Mouse (Mus musculus): ENCODE data around the gene Gm2310.
A peak's percentile ranks its signal among the peaks of the same experiment; 100 is the strongest.
"Not testable (repeated sequence)": the region's sequence is repeated elsewhere in the genome, so short reads cannot be mapped to it uniquely, and the experiment has no call there.

Gene Gm2310

GRCm38 (mm10) chr15:8519853-8520252 is at the start of gene Gm2310:
Gm2310 (minus strand) TSS chr15:8519953.
- not testable (repeated sequence) for DNase-seq (ENCODE audit: low read depth)

GRCm38 (mm10) chr15:8568645-8569528 is 49.1 kb upstream of the Gm2310 start:
- DNase-seq (ENCODE audit: low read depth): peak; percentile 72

GRCm38 (mm10) chr15:8568286-8568644 is 48.5 kb upstream of the Gm2310 start:
- DNase-seq (ENCODE audit: low read depth): no peak

DNA sequence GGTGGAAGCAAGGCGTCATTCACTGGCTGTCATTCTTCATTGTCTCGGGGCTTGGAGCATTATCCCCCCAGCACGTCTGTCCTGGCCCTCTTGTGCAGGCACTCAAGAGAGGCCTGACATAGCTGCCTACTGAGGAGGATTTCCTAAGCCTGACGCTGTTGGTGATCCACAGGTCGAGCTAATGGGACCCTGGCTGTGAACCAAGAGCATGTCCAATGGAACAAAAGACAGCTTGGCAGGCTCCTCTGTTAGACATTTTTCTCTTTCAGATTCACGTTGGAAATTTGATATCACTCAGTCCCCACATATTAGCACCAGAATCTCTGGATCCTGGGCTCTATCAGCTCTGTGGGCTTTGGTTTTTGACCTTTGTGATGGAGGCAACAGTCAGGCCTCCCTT is 45.7 kb upstream of the Gm2310 start:
- peak; percentile 9 for DNase-seq (ENCODE audit: low read depth)

GRCm38 (mm10) chr15:8564331-8564730 is 44.6 kb upstream of the Gm2310 start:
- DNase-seq (ENCODE audit: low read depth): peak; percentile 20

DNA sequence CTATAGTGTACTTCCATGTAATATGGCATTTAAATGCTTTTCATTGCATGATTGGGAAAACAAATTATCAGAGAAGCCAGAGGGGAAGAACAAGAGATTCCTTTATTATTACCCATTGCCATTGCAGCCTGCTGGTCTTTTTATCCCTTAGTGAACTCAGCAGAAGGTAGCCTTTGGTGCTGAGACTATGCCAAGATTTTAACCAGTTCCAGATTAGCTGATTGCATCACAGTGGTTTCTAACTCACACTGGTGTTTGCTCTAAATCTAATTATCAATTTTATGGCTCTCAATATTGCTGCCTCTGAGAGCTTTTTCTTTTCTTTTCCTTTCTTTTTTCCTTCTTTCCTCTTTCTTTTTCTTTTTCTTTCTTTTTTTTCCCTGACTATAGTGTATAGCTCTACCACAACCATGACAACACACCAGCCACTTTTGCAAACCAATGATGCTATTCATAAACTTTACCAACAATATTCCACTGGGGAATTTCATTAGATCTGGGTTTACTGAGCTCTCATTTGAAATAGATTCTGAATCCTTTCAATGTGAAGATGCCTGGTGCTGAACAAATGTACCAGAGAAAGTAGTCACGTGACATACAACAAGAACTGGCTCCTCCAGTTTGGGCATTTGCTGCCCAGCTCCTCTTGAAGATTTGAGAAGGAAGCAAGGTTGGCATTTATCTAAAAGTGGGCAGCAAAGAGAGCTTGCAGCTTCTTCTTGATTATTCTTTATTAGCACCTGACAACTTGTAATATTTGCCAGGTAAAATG is 43.9 kb upstream of the Gm2310 start:
- DNase-seq (ENCODE audit: low read depth): peak; percentile 89

GRCm38 (mm10) chr15:8562776-8563175 is 43.0 kb upstream of the Gm2310 start:
- no peak for DNase-seq (ENCODE audit: low read depth)

DNA sequence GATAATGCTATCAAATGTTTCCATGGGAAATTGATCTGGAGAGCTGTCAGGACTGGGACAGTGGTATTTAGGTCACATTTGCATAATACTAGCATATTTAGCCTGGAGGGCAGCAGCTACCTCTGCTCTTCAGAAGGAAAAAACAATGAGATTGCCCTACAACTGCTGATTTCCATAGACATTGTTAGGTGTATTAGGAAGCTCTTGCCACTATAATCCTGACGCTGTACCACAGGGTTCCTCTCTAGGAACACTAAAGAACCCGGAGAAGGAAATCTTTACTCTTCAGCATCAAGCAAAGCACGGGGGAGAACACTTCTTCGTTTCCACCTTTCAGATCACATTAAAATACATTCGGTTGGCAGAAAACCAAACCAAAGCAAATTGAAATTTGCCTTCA is 11.4 kb upstream of the Gm2310 start:
- no peak for DNase-seq (ENCODE audit: low read depth)

DNA sequence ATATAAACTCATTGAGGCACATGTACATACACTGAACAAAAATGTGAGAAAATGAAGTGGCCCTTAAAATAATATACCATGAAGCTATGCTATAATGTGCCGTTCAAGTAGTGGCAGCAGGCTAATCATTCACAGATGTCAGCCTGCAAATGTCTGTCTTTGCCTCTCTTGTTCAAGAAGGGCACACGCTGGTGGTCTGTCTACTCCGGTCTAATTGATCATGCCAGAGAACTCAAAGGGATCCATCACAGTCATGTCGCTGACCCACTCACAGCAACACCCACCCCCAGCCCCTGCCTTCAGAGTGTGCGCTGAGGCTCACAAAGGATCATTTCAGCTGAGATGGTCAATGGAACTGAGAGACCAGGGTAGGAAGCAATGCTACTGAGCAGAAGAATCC is 6.8 kb downstream of the Gm2310 start:
- no peak for DNase-seq (ENCODE audit: low read depth)

DNA sequence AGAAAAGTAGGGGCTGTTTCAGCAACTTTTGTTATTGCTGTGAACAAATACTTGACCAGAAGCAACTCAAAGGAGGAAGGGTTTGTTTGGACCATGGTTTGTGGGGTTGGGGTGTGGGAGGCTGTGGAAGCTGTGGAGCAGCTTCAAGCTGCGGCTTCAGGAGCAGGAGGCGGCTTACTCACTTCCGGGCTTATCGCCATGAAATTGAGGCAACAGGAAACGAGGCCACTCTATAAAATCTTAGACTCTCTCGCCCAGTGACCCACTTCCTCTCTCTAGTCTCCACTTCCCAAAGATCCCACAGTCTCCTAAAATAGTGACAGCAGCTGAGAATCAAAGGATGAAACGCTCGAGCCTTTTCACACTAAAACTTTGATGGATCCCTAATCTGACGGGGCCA is 7.9 kb downstream of the Gm2310 start:
- DNase-seq (ENCODE audit: low read depth): peak; percentile 62

GRCm38 (mm10) chr15:8502431-8502830 is 17.3 kb downstream of the Gm2310 start:
- no peak for DNase-seq (ENCODE audit: low read depth)

DNA sequence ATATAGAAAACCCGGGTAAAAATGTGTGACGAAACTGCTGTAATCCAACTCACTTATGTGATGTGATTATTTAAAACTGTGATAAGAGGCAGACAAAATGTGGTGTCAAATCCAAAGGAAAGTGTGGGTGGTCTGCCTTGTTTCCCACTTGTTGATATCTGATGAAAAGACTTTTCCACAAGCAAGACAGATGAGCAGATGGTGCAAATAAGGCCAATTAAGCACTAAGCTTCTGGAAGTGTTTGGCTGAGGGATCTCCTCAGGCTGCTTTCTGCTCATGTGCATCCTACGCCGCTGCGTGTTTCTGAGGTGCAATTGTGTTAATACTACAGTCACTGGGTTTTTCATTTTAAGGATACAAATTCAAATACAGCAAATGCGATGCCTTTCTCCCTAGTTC is 34.5 kb downstream of the Gm2310 start:
- no peak for DNase-seq (ENCODE audit: low read depth)

DNA sequence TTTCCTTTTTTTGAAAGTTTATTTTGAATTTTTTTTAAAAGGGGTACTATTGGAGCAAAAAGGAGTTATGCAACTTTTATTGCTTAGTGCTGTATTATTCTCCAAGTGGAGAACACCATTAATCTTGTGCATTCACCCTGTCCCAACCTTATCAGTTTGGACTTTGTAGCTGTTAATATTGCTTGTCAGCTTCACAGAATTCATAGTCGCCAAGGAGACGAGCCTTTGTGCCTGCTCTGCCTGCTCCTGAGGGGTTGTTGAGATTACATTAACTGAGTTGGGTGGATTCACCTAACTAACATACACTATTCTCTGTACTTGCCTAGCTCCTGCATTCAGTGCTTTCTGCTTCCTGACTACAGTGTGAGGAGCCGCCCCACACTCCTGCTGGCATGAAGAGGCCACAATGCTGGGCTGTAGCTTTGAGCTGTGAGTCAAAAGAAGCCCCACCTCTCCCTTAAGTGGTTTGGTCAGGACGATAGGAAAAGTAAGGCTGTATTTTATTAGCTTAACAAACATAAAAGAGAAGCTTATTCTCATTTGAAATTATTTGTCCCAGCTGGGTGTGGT is 50.7 kb downstream of the Gm2310 start:
- DNase-seq (ENCODE audit: low read depth): no peak

Data from NIH3T3 (cell line).